Mouse (Mus musculus) embryonic fibroblast, embryonic 13.5 days (primary cell): Measurements from ENCODE around the gene Spaar. TPM values are rescaled to one million over a fixed set of nuclear protein-coding genes. Genes with fewer than 3 reads are reported as not detected.

ENCODE experiments used
- H3K27ac ChIP-seq: 2 replicates; pipeline ENCODE4 v1.5.1; 2012; ENCODE audit warnings: low read length, control low read depth, inconsistent platforms; ENCODE audit not compliant: insufficient read depth
- H3K4me1 ChIP-seq: 2 replicates; pipeline ENCODE4 v1.6.1; 2011; ENCODE audit warnings: low read length; ENCODE audit not compliant: control insufficient read depth, insufficient read depth
- H3K4me3 ChIP-seq: 2 replicates; pipeline ENCODE4 v1.5.1; 2011; ENCODE audit warnings: mild to moderate bottlenecking, control low read depth, low read length; ENCODE audit not compliant: insufficient read depth
- CTCF ChIP-seq: IDR thresholded peaks from 2 replicates; pipeline ENCODE4 v1.5.1; 2011; ENCODE audit warnings: mild to moderate bottlenecking, control low read depth, low read length, moderate library complexity, borderline replicate concordance; ENCODE audit not compliant: insufficient read depth
- POLR2A ChIP-seq: IDR thresholded peaks from 2 replicates; pipeline ENCODE4 v1.6.1; 2011; ENCODE audit warnings: low read depth, mild to moderate bottlenecking, control low read depth, low read length, moderate library complexity
- polyA plus RNA-seq: library from polyadenylated mRNA; stranded (reverse); fragments of >200 nt; gene quantifications from 2 replicates; pipeline ENCODE4 v1.2.4, GENCODE M21; 2011; ENCODE audit warnings: low read depth; ENCODE audit not compliant: missing spikeins, insufficient read length

Gene Spaar
- polyA plus RNA-seq, 1 experiment = not detected

GRCm38 (mm10) chr4:43727718-43728575, 1.9 kb upstream of the Spaar start:
- Histone ChIP-seq H3K27ac (peak overlapping the region; percentile 49), H3K4me1 (peaks cover 16% of the 10 kb centered on the region; the same call in 1 of the 2 replicates), H3K4me3 (no peak overlapping the region)
- TF ChIP-seq CTCF = no peak

- Histone ChIP-seq H3K4me3 (no peak overlapping the region), H3K4me1 (peaks cover 16% of the 10 kb centered on the region; the same call in 1 of the 2 replicates), H3K27ac (peak overlapping the region; percentile 49)
- TF ChIP-seq CTCF = no peak
- TF ChIP-seq POLR2A = no peak
These were observed 1.3 kb upstream of the Spaar start for GRCm38 (mm10) chr4:43728576-43728954.

- Histone ChIP-seq H3K4me3 (no peak overlapping the region), H3K27ac (peak overlapping the region; percentile 49), H3K4me1 (peaks cover 16% of the 10 kb centered on the region; the same call in 1 of the 2 replicates)
- TF ChIP-seq POLR2A (no peak), CTCF (no peak)
These were observed 708 bp upstream of the Spaar start for GRCm38 (mm10) chr4:43729126-43729525.

- Histone ChIP-seq H3K4me3 (no peak overlapping the region), H3K27ac (no peak overlapping the region), H3K4me1 (peaks cover 16% of the 10 kb centered on the region; the same call in 1 of the 2 replicates)
- TF ChIP-seq CTCF = peak; percentile 3; the same call in 1 of the 2 replicates
- TF ChIP-seq POLR2A = no peak
These were observed 990 bp downstream of the Spaar start for GRCm38 (mm10) chr4:43730750-43731297.

GRCm38 (mm10) chr4:43732171-43732570, 2.3 kb downstream of the Spaar start:
- peaks cover 12% of the 10 kb centered on the region; the same call in 1 of the 2 replicates for H3K4me1 ChIP-seq
- H3K27ac ChIP-seq = no peak overlapping the region
- TF ChIP-seq POLR2A = no peak
- H3K4me3 ChIP-seq = no peak overlapping the region

GRCm38 (mm10) chr4:43733186-43733585, 3.4 kb downstream of the Spaar start:
- Histone ChIP-seq H3K4me1 (peaks cover 7% of the 10 kb centered on the region; the same call in 1 of the 2 replicates), H3K27ac (no peak overlapping the region), H3K4me3 (no peak overlapping the region)
- TF ChIP-seq POLR2A (no peak), CTCF (no peak)

GRCm38 (mm10) chr4:43737144-43737543, 7.3 kb downstream of the Spaar start:
- no peak overlapping the region for H3K4me3 ChIP-seq
- H3K27ac ChIP-seq = no peak overlapping the region
- no peaks in the 10 kb centered on the region for H3K4me1 ChIP-seq
- no peak for TF ChIP-seq POLR2A
- TF ChIP-seq CTCF = no peak

- TF ChIP-seq POLR2A (no peak), CTCF (no peak)
- Histone ChIP-seq H3K4me1 (no peaks in the 10 kb centered on the region), H3K27ac (no peak overlapping the region), H3K4me3 (no peak overlapping the region)
These were observed 9.3 kb downstream of the Spaar start for GRCm38 (mm10) chr4:43738989-43739674.

- H3K27ac ChIP-seq = no peak overlapping the region
- no peak for TF ChIP-seq POLR2A
- no peak for TF ChIP-seq CTCF
- H3K4me1 ChIP-seq = no peaks in the 10 kb centered on the region
- no peak overlapping the region for H3K4me3 ChIP-seq
These were observed 11.7 kb downstream of the Spaar start for GRCm38 (mm10) chr4:43741526-43741925.

- TF ChIP-seq CTCF (no peak), POLR2A (no peak)
These were observed 12.8 kb downstream of the Spaar start for GRCm38 (mm10) chr4:43742637-43743036.

More at GRCm38 (mm10) chr4:43742637-43743036, 12.8 kb downstream of the Spaar start:
- H3K27ac ChIP-seq = no peak overlapping the region
- no peaks in the 10 kb centered on the region for H3K4me1 ChIP-seq
- no peak overlapping the region for H3K4me3 ChIP-seq
